Mouse (Mus musculus) midbrain, embryonic 13.5 days (tissue): ENCODE results near the gene Ptgs2. TPM values are rescaled to one million over a fixed set of nuclear protein-coding genes. Genes with fewer than 3 reads are reported as not detected.

Experiments used
- microRNA-seq: library from miRNA; unstranded; fragments of <30 nt; microRNA quantifications from one replicate; pipeline ENCODE4, GENCODE M21; 2016
- polyA plus RNA-seq: library from polyadenylated mRNA; unstranded; fragments of >200 nt; fragmentation: Nextera tagmentation; extraction: Ambion mirVana; gene quantifications from 2 replicates; pipeline ENCODE4 v1.2.1, GENCODE M21; 2015

Ptgs2 gene
- polyA plus RNA-seq, 1 experiment from 2014 or later = not detected

Small RNA genes within 50 kb of the gene (microRNA-seq; reads per million reads assigned to microRNA genes)
- not detected for gene Gm44329

Other genes starting within 250 kb of the Ptgs2 start
- gene Pla2g4a, start 138.7 kb upstream of the Ptgs2 start, polyA plus RNA-seq = 0.89 and 1.1 TPM in 2 replicates
- gene Pdc, start 219.4 kb downstream of the Ptgs2 start, polyA plus RNA-seq = not detected in 2 replicates